Mouse (Mus musculus) lung, postnatal 36 days (tissue): ENCODE results near the gene Car15.

Source experiments
- DNase-seq: peaks from one replicate; pipeline ENCODE4 v3.0.0; 2022; ENCODE audit warnings: mixed read lengths

Car15 gene

DNA sequence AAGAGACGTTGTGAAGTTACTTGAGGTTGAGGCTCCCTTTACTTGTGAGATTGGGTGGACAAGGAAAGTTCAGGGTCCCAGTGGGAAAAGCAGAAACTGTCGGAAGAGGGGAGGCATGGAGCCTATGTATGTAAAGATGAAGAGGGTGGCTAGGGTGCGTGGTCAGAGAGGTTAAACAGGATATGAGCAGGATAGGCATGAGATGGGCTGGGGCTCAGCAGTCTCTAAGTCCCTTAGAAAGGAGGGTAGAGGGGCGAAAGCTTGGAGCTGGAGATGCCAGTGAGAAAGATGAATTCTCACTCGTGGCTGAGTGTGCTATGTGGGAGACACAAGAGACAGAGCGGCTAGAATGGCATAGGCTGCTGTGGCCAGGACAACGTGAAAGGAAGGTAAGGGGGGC lies 5.3 kb downstream of the Car15 start, which contains the start of gene B830017H08Rik:
Gene B830017H08Rik (plus strand): TSS at position 301 of the 400 bp plus-strand sequence.
- no peak for DNase-seq

DNA sequence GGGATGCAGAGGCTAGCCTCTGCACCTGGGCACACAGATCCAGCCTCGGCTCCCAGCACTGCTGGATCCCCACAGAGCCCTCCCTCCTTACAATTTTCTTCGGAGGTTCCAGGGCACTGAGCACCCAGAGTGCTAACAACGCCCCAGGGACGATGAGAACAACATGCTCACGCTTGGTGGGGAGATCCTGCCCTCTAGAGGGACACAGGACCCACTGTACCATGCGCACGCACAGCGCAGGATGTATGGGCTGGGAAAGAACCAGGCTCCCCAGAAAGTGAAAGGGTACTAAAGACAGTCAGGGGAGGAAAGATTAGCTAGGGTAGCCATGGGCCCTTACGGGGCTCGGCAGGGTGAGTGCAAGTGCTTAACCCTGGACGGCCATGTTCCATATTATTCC lies 6.4 kb downstream of the Car15 start:
- DNase-seq = no peak

DNA sequence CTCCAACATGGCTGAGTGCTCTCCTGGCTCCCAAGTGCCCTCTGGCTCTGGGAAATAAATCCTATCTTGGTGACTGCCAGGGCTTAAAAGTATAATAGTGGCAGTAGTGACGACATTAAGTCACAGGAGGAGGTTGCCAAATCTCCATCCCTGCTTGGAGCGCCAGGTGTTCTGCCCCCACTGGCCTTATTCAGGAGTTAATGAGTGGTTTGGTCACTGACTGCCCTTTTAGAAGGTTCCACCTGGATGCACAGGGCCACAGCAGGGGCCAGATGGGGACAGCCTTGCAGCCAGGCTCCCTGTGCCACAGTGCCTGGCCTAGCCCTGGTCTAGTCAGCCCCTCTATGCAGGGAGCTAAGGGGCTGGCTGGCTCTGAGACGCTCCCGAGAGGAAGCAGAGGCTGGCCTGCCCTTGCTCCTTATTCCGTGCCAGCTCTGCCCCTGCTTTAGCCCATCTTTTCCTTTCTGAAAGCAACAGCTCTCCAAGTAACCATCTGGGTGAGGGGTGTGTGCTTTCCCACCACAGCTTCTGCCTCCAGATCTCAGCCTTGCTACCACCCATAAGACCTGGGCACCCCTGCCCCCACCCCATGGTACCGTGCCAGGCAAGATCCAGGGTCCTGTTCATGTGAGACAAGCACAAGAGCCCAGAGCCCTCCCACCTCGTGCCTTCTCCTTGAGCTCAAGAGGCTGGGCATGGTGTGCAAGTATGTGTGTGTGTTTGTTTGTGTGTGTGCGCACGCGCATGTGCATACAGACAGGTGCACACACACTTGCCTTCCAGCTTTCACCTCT lies 7.6 kb downstream of the Car15 start:
- DNase-seq = no peak

DNA sequence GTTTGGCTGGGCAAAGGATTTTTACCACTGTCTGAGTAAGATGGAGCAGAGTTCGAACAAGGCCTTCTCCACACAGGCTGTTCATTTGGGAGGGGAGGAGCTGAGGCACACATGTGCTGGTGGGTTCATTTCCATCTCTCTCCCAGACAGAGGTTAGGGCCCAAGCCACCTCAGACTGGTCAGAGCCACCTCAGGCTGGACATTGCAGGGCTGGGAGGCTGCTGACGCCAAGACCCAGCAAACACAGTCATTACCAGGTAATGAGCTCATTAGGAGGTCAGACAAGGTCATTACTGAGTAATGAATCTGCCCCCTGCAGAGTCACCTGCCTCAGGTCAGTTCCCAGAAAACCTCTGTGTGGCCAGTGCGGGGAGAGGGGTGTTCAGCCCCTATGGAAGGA lies 9.3 kb downstream of the Car15 start:
- DNase-seq = no peak

DNA sequence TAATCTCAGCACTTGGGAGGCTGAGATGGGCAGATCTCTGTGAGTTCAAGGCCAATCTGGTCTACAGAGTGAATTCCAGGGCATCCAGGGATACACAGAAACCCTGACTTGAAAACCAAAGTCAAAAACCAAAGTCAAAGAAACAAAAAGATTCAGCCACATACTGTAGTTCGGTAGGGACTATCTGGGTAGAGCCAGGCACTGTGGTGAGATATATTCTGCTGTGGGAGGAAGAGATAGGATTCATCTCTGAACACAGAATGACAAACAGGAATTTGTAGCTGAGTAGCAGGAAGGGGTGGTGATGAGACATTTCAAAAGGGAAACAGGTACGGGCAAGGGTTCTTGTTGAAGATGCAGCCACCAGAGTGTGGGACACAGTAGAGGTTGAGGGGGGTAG lies 9.9 kb downstream of the Car15 start:
- DNase-seq = no peak

DNA sequence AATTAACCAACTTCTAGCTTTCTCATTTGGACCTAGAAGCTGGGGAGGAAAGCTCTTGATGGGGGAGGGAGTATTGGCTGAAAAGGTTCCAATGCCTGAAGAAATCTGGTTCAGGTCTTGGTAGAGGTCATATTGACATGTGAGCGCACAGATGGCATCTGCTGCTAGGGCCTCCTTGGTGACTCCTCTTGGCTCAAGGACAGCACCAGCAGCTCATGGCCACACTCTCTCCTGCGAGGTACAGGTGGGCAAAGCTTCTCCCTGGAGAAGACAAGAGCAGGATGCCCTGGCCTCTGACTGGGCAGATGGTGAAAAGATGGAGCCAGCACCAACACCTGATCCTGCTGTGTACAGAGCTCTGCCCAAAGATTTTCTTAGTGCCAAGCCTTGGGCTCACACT lies 11.7 kb downstream of the Car15 start:
- no peak for DNase-seq

DNA sequence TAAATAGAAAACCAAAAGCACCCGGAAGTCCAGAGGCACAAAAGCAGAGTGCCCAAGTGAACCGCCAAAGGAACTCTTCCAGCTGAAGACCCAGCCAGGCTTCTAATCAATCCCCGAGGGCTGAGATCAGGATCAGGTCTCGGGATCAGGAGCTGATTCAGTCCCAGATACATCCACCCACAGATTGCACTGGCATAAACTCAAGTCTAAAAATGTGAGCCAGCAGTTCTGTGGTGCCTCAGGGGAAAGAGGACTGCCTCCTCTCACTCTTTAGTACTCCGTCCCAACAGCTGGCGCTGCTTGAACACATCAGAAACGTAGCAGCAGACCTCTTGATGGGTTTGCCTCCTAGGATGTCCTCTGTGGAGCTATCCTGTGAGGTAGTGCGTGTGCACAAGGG lies 21.6 kb downstream of the Car15 start:
- DNase-seq = no peak

DNA sequence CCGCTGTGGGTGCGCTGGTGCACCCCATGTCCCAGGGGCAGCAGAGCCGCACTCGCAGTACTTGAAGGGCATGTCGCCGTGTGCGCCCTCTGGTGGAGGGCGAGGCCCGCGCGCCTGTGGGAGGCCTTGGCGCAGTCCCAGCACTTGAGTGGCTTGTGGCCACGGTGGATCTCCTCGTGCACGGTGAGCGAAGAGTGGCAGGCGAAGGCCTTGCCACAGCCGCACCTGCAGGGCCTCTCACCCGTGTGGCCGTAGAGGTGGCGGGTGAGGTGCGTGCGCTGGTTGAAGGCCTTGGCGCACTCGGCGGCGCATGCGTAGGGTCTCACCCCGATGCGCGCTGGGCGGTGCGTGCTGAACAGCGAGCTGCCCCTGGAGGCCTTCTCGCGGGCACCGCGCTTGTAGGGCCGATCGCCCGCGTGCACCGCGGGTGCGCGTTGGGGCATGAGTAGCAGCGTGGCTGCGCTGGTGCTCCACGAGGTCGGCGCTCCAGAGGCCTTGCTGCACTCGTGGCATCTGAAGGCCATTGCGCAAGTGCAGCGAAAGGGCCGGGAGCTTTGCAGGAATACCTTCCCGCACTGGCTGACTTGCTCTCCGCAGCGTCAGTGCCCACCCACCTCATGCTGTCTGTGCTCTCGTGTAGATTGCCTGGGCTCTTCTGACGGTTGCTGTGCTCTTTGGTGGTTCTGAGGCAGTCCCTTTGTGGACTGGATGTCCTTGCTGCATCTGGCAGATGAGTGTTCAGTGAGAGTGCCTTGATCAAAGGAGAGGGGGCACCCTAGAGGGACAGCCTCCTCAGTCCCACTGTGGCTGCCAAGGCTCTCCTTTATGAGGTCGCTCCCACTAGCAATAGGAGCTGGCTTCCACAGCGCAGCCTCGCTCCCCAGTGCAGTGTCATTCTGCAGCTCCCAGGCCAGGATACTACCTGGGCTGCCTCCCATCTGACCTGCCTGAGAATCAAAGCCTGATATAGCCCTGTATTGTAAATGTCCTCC lies 22.5 kb downstream of the Car15 start:
- DNase-seq = peak; percentile 84

DNA sequence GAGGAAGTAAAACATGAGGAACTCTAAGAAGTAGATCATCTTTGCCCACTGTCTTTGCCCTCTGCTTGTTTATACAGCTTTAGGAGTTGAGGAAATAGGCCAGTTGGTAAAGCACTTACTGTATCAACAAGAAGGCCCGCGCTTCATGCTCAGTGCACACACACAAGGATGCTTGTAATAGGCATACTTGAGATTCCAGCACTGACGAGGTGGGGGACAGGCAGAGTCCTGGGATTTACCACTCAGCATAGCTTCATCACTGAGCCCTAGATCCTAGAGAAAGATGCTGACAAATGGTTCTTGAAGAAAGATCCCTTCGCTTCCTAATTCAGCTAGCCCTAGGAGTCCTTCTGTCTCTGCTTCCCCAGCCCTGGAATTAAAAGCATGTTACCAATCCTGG lies 25.0 kb downstream of the Car15 start:
- no peak for DNase-seq

DNA sequence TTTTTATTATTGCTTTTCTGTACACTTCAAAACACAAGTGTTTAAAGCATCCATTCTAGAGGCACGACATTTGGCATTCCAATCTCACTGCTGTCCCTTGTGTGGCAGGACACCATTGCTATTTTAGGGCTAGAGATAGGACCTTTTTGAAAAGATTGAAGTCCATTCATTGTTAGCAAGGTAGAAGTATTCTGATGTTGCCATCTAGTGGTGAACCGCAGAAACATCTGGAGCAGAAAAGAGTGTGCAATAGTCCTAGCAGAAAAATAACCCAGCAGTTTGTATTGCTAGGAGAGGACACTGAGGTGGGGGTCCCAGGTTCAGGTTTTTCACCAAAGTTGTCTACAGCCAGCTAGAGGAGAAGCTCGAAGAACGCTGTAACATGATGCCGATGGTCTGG lies 26.0 kb downstream of the Car15 start:
- DNase-seq = peak; percentile 79

DNA sequence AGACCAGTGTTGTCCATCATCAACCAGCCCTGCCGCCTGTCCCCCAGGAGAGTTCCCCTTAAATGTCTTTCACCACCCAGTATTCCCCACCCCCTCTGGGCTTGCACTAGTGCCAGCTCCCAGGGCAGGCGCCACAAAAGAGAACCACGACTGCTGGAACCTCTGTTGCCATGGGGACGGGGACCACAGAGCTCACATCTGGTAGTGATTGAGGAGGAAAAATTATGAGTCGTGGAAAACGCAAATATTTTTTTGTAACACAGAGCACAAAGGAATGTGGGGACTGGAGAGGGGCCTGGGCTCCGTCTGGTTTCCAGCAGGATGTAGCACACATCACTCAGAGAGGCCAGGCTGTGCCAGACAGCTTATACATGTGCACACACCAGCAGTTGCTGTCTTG lies 28.5 kb downstream of the Car15 start:
- DNase-seq = peak; percentile 63

DNA sequence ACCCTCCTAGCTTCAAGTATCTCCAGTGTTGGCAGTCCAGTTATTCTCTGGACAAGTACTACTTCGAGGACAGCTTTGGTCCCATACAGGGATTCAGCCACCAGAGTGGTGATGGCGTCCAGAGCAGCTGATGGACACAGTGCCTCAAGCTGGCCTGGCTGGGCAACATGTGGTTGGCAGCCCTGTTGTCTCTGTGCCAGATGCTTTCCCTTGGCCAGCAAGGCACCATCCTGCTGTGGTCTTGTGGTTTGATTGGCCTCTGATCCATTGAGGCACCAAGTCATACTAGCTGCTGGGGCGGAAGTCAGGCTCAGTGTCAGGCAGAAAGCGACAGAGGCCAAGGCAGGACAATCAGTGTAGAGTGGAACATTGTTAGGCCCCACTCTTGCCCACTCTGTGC lies 29.0 kb downstream of the Car15 start:
- DNase-seq = no peak

DNA sequence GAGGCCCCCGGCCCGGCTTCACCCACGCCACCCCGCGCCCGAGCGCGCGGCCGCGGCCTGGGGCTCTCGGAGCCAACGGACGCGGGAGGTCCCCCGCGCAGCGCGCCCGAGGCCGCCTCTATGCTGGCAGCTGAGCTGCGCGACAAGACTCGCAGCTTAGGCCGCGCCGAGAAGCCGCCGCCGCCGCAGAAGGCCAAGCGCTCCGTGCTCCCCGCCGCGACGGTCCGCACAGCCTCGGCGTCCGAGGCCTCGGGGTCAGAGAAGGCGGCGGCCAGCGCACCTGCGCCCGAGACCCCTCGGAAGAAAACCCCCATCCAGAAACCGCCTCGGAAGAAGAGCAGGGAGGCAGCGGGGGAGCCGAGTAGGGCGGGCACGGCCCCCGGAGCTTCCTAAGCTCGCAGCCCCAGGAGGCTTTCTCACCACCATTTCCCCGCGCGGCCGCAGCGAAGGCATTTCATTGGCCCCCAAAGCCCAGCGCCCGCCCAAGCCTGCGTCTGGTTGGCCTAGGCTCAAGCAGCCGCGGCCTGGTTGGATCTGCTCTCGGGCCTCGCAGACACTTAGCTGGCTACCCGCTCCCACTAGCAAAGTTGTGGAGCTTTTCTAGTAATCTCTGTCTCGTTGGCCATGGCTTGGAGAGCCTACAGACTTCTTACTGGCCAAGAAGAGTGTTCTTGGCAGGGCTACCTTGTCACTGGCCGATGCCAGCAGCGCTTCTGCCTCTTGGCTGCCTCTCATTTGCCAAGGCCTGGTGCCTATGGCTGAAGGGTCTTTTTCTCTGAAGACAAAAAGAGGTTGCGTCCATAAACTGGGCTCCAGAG lies 30.8 kb downstream of the Car15 start:
- DNase-seq = peak; percentile 84

DNA sequence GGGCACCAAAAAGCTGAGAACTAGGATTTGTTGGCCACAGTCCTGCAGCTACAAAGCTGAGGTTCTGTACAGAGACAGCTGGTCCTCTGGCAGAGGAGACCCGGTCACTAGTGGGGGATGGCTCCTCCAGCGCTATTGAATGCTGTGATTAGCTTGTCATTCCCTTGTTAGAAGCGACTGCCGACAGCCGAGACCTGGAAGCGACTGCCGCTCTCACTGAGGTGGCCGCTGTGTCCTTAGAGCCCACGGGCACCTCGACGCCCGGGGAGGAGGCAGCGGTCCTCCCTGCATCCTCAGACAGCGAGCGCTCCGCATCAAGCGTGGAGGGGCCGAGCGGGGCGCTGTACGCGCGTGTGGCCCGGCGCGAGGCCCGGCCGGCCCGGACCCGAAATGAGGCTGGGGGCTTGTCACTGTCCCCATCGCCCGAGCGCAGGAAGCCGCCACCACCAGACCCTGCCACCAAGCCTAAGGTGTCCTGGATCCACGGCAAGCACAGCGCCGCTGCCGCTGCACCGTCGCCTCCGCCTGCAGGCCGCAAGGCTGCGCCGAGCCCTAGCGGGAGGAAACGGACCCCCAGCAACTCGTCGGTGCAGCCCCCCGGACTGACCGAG lies 31.5 kb downstream of the Car15 start:
- DNase-seq = peak; percentile 23

DNA sequence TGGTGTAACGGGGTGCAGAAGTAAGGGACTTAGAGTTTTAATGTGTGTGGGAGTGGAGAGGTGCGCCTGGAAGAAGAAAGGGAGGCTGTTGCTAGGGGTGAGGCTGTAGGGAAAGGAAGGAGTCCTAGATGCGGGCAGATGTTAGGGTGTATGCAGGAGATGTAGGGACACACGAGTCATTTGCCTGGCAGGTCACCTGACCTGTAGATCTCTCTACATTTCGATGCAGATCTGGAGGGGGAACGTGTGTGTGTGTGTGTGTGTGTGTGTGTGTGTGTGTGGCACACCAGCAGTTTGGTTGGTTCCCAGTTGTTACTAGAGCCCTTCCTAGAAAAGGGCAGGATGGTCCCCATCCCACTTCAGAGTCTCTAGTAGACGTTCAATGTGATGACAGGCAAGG lies 33.2 kb downstream of the Car15 start:
- no peak for DNase-seq

DNA sequence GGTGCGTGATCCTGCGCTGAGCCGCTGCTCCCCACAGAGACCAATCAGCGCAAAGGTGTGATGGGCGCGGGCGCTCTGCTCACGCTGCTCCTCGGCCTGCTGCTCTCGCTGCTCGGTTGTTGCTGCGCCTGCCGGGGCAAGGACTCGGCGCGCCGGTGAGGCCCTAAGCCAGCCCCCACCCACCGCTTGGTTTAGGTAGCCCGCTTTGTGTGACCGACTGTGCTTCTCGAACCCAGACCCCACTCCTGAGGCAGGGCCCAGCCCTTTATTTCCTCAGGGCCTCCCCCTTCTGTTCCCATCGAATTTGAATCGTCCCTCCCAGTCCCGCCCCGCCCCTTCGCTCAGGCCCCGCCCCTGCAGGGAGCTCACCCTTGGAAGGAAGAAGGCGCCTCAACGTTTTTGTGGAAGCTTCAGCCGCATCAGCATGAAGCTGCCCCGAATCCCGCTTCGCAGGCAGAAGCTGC lies 33.7 kb downstream of the Car15 start:
- DNase-seq = peak; percentile 33

DNA sequence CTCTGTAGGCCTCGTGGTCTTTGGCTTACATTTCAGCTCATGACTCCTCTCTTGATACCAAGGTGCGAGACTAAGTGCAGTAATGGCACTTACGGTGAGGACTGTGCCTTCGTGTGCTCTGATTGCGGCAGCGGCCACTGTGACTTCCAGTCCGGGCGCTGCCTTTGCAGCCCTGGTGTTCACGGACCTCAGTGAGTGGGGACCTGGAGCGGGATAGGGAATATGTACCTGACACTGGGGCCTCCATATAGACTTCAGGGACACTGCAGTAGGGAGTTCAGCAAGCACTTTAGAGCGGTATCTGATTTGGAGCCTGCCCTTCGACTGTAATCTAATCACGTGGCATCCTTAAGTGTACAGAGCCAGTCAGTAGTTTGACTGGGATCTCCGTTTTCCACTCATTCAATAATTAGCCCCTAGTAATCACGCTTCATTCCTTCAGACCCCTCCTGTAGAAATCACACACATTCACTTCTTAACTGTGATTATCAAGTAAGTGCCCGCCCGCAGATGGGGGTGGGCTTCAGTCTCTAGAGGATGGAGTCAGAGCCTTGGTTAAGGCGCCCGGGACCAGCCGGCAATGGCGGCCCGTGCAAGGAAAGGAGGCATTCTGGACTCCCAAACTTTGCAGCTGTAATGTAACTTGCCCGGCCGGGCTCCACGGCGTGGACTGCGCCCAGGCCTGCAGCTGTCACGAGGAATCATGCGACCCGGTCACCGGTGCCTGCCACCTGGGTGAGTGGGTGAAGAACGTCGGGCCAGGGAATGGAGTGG lies 34.3 kb downstream of the Car15 start:
- no peak for DNase-seq

DNA sequence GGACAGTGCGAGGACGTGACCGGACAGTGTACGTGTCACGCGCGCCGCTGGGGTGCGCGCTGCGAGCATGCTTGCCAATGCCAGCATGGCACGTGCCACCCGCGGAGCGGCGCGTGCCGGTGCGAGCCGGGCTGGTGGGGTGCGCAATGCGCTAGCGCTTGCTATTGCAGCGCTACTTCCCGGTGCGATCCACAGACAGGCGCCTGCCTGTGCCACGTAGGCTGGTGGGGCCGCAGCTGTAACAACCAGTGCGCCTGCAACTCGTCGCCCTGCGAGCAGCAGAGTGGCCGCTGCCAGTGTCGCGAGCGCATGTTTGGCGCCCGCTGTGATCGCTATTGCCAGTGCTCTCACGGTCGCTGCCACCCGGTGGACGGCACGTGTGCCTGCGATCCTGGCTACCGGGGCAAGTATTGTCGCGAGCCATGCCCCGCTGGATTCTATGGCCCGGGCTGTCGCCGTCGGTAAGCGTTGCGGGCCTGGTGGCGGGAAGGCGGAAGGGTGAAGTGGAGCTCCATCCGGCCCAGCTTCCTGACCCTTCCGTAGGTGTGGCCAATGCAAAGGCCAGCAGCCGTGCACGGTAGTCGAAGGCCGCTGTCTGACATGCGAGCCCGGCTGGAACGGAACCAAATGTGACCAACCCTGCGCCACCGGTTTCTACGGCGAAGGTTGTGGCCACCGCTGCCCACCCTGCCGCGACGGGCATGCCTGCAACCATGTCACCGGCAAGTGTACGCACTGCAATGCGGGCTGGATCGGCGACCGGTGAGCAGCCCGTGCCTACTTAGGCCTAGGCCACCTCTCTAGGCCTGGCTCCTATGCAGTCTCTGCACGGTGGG lies 35.1 kb downstream of the Car15 start:
- peak; percentile 45 for DNase-seq

DNA sequence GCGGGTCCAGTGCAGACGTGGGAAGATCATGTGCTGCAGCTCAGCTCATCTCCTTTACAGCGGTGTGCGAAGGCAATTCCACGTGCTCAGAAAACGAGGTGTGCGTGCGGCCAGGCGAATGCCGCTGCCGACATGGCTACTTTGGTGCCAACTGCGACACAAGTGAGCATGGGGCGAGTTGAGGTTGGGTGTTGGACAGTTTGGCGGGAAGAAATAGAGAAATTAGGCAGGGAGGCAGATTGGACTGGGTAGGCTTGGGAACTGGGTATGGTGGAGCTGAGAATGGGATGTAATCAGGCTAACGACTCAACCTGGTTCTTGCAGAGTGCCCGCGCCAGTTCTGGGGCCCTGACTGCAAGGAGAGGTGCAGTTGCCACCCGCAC lies 35.7 kb downstream of the Car15 start:
- no peak for DNase-seq

DNA sequence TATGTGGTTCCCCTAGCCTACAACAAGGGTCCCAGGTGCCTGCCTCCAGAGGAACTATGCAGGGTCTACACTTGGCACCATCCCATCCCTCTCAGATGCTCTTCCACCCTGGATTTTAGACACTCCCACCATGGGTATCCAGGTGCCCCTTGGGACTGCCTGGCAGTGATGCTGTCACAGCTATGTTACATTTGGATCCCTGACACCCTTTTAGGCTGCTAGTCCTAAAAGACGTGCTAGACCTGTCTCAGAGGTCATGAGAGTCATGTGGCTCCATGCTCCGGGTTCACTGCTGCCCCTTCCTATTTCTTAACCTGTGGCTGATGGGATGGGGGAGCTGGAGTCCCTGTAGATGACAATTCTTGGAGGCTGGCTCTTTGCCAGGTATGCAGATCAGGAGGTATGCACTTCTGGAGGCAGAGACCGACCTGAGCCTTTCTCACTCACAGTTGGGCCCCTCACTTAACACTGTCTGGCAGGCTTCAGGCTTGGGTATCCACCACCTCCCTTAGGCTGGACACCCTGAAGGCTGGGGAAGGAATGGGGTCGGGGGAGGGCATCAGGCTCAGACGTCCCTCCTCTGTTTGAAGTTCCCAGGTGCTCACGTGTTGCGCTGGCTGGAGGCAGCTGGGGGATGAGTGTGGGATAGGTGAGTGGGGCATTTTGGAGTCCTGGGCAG lies 36.2 kb downstream of the Car15 start:
- peak; percentile 33 for DNase-seq
